Mouse (Mus musculus) liver, adult 2 months (tissue): ENCODE data around the gene Bag6. TPM values are rescaled to one million over a fixed set of nuclear protein-coding genes. Genes with fewer than 3 reads are reported as not detected.

Experiments
- DNase-seq: peaks from one replicate; pipeline ENCODE4 v3.0.0-alpha.2; 2011; ENCODE audit warnings: low read depth, low spot score; ENCODE audit errors: extremely low read depth
- H3K27ac ChIP-seq: fragments of 200-500 bp; replicated peaks from 2 replicates; pipeline ENCODE4 v1.5.1; 2012; ENCODE audit warnings: low read depth, mild to moderate bottlenecking, control low read depth, inconsistent platforms, low read length; ENCODE audit not compliant: insufficient read depth
- H3K27me3 ChIP-seq: fragments of 200-500 bp; 2 replicates; pipeline ENCODE4 v1.6.1; 2012; ENCODE audit warnings: mild to moderate bottlenecking, moderate library complexity, low read length, inconsistent platforms; ENCODE audit not compliant: control insufficient read depth, insufficient read depth
- H3K36me3 ChIP-seq: fragments of 200-500 bp; 2 replicates; pipeline ENCODE4 v1.6.1; 2012; ENCODE audit warnings: low read length, inconsistent platforms; ENCODE audit not compliant: control insufficient read depth, insufficient read depth
- H3K4me1 ChIP-seq: fragments of 200-500 bp; 2 replicates; pipeline ENCODE4 v1.6.1; 2011; ENCODE audit warnings: low read length; ENCODE audit not compliant: control insufficient read depth, insufficient read depth
- H3K4me3 ChIP-seq: fragments of 200-500 bp; 2 replicates; pipeline ENCODE4 v1.5.1; 2011; ENCODE audit warnings: low read depth, mild to moderate bottlenecking, control low read depth, low read length, moderate library complexity; ENCODE audit not compliant: insufficient read depth
- H3K79me2 ChIP-seq: fragments of 200-500 bp; 2 replicates; pipeline ENCODE4 v1.6.1; 2012; ENCODE audit warnings: inconsistent platforms, mild to moderate bottlenecking, low read length, moderate library complexity; ENCODE audit not compliant: control insufficient read depth, insufficient read depth
- H3K9ac ChIP-seq: fragments of 200-500 bp; 2 replicates; pipeline ENCODE4 v1.6.1; 2012; ENCODE audit warnings: low read depth, mild to moderate bottlenecking, control low read depth, inconsistent platforms, low read length
- CTCF ChIP-seq: fragments of 200-500 bp; IDR thresholded peaks from 2 replicates; pipeline ENCODE4 v1.5.1; 2011; ENCODE audit warnings: low read depth, low read length, control low read depth
- POLR2A ChIP-seq: fragments of 200-500 bp; IDR thresholded peaks from 2 replicates; pipeline ENCODE4 v1.6.1; 2011; ENCODE audit warnings: low read length, control low read depth; ENCODE audit not compliant: insufficient read depth; ENCODE audit errors: extremely low read depth
- WGBS: fragments of 180-500 bp; shearing (Covaris S2); methylation state at CpG from one replicate; pipeline ENCODE4 v1.1.7; 2018; 5-methylcytosine and 5-hydroxymethylcytosine counted together
- polyA plus RNA-seq: library from polyadenylated mRNA; depleted of rRNA; stranded (reverse); fragments of >200 nt; gene quantifications from 2 replicates; pipeline ENCODE4 v1.2.3, GENCODE M21; 2012
- total RNA-seq: library from RNA; depleted of rRNA; stranded (reverse); fragments of >200 nt; gene quantifications from 2 replicates; pipeline ENCODE4 v1.2.3, GENCODE M21; 2014

The Bag6 gene
- total and polyA plus RNA-seq, 2 experiments = 28.1 to 119 TPM

GRCm38 (mm10) chr17:35167794-35168193, 32.8 kb downstream of the Bag6 start:
- Histone ChIP-seq H3K27ac (no peak overlapping the region), H3K36me3 (no peaks in the 10 kb centered on the region), H3K4me3 (no peak overlapping the region), H3K79me2 (peaks cover 12% of the 10 kb centered on the region; the same call in 1 of the 2 replicates), H3K9ac (no peak overlapping the region), H3K27me3 (no peaks in the 10 kb centered on the region), H3K4me1 (peaks cover 5% of the 10 kb centered on the region)
- TF ChIP-seq CTCF (no peak), POLR2A (no peak)
- 84% methylated on average over 7 of the region's 7 CpGs for WGBS
- DNase-seq = no peak

GRCm38 (mm10) chr17:35168541-35169207, 33.7 kb downstream of the Bag6 start:
- Histone ChIP-seq H3K79me2 (peaks cover 9% of the 10 kb centered on the region; the same call in 1 of the 2 replicates), H3K4me1 (peaks cover 3% of the 10 kb centered on the region), H3K27ac (no peak overlapping the region), H3K4me3 (no peak overlapping the region), H3K27me3 (no peaks in the 10 kb centered on the region), H3K36me3 (no peaks in the 10 kb centered on the region), H3K9ac (no peak overlapping the region)
- peak; percentile 57 for DNase-seq
- WGBS = 18% methylated on average over 4 of the region's 4 CpGs
- TF ChIP-seq CTCF (no peak), POLR2A (no peak)

GRCm38 (mm10) chr17:35172445-35173234, 37.7 kb downstream of the Bag6 start:
- TF ChIP-seq CTCF (no peak), POLR2A (no peak)
- peak overlapping the region; percentile 64 for H3K27ac ChIP-seq
- WGBS = 78% methylated on average over 11 of the region's 11 CpGs

GRCm38 (mm10) chr17:35173329-35173728, 38.4 kb downstream of the Bag6 start:
- TF ChIP-seq POLR2A (no peak), CTCF (no peak)
- H3K4me3 ChIP-seq = no peak overlapping the region
- DNase-seq = no peak
- no peaks in the 10 kb centered on the region for H3K36me3 ChIP-seq
- 82% methylated on average over 3 of the region's 3 CpGs for WGBS
- H3K9ac ChIP-seq = no peak overlapping the region
- H3K27ac ChIP-seq = peak overlapping the region; percentile 55
- H3K4me1 ChIP-seq = no peaks in the 10 kb centered on the region
- no peaks in the 10 kb centered on the region for H3K27me3 ChIP-seq
- no peaks in the 10 kb centered on the region for H3K79me2 ChIP-seq

More at GRCm38 (mm10) chr17:35172445-35173234, 37.7 kb downstream of the Bag6 start:
- Histone ChIP-seq H3K4me1 (no peaks in the 10 kb centered on the region), H3K4me3 (peak overlapping the region; percentile 61), H3K36me3 (no peaks in the 10 kb centered on the region), H3K79me2 (no peaks in the 10 kb centered on the region), H3K9ac (peak overlapping the region; percentile 70), H3K27me3 (no peaks in the 10 kb centered on the region)
- no peak for DNase-seq

- peak overlapping the region; percentile 31; the same call in 1 of the 2 replicates for H3K27ac ChIP-seq
- no peak overlapping the region for H3K4me3 ChIP-seq
- H3K79me2 ChIP-seq = no peaks in the 10 kb centered on the region
- no peak for DNase-seq
- WGBS = 67% methylated on average over 8 of the region's 8 CpGs
- H3K4me1 ChIP-seq = no peaks in the 10 kb centered on the region
- no peaks in the 10 kb centered on the region for H3K36me3 ChIP-seq
- H3K27me3 ChIP-seq = no peaks in the 10 kb centered on the region
- no peak for TF ChIP-seq CTCF
- no peak for TF ChIP-seq POLR2A
- H3K9ac ChIP-seq = no peak overlapping the region
Measured at GRCm38 (mm10) chr17:35174201-35174977, 39.4 kb downstream of the Bag6 start.
